Mouse (Mus musculus) gastrocnemius, adult 2 months (tissue): ENCODE results near the gene Lypd6b. TPM values are rescaled to one million over a fixed set of nuclear protein-coding genes. Genes with fewer than 3 reads are reported as not detected.

Source experiments
- DNase-seq: peaks from one replicate; pipeline ENCODE4 v3.0.0; 2022
- H3K27ac ChIP-seq: fragments of 200-600 bp; 2 replicates; pipeline ENCODE4 v1.8.1; 2022; ENCODE audit warnings: mild to moderate bottlenecking
- H3K4me3 ChIP-seq: fragments of 200-600 bp; 2 replicates; pipeline ENCODE4 v1.8.1; 2022; ENCODE audit warnings: mild to moderate bottlenecking, moderate library complexity
- CTCF ChIP-seq: fragments of 200-600 bp; IDR thresholded peaks from 2 replicates; pipeline ENCODE4 v1.8.1; 2022; ENCODE audit warnings: antibody characterized with exemption, mild to moderate bottlenecking, moderate library complexity
- intact Hi-C: fragments of 180-260 bp; cut with DNase I; formaldehyde crosslinking; loops from one replicate; pipeline ENCODE4 v1.15.1; 2025
- total RNA-seq, 2 experiments: library from RNA; stranded (reverse); gene quantifications; 2 replicates each; pipeline ENCODE4 v1.2.3; 2021

Lypd6b gene
- total RNA-seq, 2 experiments from 2014 or later: not detected

DNA sequence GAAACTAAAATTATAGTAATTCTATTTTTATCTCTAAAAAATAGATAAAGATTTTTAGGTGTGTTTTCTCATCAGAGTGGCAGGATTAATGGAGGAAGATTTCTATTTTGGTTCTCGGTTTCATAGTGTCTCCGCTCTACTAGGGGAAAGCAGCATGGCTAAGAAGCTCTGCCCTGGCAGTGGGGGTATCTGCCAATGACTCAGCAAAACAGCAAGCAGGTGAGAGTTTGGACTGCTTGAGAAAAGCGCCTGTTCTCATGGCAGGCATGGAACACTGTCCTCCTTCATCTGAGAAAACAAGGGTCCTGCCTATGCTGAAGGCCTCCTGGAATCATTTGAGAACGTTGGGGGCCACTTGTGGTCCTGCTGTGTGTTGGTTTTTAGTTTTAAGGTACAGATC is 12.3 kb upstream of the Lypd6b start:
- no peak for TF ChIP-seq CTCF
- no peak overlapping the region for H3K27ac ChIP-seq
- no peak overlapping the region for H3K4me3 ChIP-seq
- intact Hi-C loops: no loop called here
- DNase-seq: no peak

DNA sequence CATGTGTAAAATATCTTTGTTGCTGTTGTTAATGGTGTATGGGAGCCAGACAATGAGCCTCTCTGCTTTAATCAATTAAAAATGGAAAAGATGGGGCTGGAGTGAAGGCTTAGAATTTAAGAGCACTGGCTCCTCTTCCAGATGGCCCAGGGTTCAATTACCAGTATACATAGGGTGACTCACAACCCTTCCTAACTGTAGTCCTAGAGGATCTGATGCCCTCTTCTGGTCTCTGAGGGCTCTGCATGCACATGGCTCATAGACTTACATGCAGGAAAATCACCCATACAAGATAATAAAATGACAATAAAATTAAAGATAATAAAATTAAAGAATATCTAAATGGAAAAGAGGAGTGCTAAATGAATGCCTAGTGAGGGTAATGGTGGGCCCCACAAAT is 11.8 kb upstream of the Lypd6b start:
- no peak overlapping the region for H3K4me3 ChIP-seq
- intact Hi-C loops: no loop called here
- no peak for DNase-seq
- no peak overlapping the region for H3K27ac ChIP-seq
- peak; percentile 6; the same call in 1 of the 2 replicates for TF ChIP-seq CTCF

DNA sequence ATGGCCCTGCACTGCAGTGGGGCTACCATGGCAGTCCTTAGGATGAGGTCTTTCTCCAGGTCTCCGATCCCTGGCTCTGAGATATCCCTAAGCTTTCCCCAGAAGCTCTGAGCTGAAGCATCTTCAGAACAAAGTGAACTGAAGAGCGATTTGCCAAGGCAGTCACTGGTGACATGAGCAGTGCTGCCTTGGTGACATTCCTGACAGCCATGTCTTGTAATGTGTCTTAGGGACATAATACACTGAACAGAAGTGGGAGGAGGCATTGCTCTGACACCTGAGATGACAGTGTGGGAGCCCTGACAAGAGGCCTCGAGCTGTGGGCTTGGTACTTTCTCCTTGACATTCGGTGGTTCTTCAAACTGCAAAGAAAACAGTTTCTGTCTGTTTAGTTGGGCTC is 11.1 kb upstream of the Lypd6b start:
- H3K27ac ChIP-seq: no peak overlapping the region
- TF ChIP-seq CTCF: no peak
- no peak overlapping the region for H3K4me3 ChIP-seq
- no peak for DNase-seq
- intact Hi-C loops: no loop called here

DNA sequence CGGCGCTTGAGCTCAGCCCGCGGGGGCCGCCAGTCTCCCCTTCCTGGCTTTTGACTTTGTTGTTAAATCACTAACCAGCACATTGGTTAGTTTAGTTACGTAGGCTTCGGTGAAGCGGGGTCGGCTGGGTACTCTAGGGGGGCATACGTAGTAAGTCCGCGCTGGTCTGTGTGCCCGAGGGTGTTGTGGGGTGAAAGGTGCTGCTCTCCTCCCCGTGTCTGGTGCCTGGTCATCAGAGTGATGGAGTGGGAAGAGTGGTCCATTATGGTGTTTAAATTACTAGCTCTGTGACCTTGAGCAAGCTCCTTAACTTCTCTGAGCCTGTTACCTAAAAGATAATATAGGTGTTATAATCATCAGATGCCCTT is 547 bp downstream of the Lypd6b start:
- intact Hi-C loops: no loop called here
- no peak for TF ChIP-seq CTCF
- Histone ChIP-seq H3K27ac (no peak overlapping the region), H3K4me3 (peak overlapping the region; percentile 69)
- no peak for DNase-seq

DNA sequence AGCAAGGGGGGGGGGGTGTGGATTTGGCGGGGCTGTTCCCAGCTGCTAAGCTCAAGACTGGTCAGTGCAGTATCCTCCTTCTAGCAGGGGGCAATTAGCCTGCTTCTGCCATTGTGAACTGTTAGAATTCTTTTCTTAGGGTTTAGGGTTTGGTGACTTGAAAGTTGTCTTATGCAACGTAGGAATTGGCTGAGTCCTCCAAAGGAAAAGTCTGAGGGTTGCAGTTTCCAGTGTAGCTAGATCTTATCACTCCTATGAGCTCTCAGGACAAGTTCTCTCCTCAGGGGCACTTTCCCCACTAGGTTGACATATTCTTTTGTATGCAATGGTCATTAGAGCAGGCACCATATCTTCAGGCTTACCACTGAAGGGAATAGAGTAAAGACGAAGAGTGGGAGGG is 1.2 kb downstream of the Lypd6b start:
- DNase-seq: no peak
- no peak overlapping the region for H3K4me3 ChIP-seq
- no peak for TF ChIP-seq CTCF

DNA sequence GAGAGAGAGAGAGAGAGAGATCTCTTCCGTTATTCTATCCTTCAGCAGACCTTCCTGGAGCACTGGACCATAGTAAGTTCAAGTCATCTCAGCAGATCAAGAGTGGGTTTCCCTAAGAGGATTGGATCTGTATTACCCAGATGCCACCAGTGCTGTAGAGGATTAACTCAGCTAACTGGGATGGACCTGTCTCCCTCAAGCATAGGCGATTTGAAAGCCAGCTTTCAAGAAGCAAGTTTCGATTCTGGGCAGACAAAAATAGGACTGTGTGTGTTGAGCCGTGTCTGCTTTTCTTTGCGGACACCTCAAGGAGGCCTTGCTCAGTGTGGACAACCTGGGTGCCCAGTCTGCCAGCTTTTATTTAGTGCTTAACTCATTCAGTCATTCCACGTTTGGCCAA is 1.6 kb downstream of the Lypd6b start:
- no peak for TF ChIP-seq CTCF
- intact Hi-C loops: no loop called here
- no peak overlapping the region for H3K4me3 ChIP-seq
- no peak overlapping the region for H3K27ac ChIP-seq
- no peak for DNase-seq

More for the DNA sequence above, 1.2 kb downstream of the Lypd6b start:
- H3K27ac ChIP-seq: no peak overlapping the region
- intact Hi-C loops: no loop called here

DNA sequence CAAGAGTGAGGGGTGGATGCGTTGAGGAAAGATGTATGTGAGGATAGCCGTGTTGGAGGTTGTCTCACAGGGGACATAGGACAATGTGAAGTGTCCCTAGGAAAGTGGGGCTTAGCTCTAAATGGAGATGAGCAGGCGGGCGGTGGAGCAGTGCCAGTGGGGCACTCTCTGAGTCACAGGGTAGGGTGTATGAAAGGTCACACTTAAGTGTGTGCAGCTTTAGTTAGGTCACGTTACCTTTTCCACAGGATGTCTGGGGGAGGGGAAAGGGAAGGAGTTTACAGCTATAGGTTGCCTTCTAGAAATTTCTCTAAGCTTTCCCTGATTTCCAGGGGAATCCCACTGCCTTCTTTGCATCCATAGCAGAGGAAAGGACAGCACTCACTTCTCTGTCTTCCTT is 2.0 kb downstream of the Lypd6b start:
- DNase-seq: no peak
- Histone ChIP-seq H3K27ac (no peak overlapping the region), H3K4me3 (no peak overlapping the region)
- no peak for TF ChIP-seq CTCF
- intact Hi-C loops: no loop called here

DNA sequence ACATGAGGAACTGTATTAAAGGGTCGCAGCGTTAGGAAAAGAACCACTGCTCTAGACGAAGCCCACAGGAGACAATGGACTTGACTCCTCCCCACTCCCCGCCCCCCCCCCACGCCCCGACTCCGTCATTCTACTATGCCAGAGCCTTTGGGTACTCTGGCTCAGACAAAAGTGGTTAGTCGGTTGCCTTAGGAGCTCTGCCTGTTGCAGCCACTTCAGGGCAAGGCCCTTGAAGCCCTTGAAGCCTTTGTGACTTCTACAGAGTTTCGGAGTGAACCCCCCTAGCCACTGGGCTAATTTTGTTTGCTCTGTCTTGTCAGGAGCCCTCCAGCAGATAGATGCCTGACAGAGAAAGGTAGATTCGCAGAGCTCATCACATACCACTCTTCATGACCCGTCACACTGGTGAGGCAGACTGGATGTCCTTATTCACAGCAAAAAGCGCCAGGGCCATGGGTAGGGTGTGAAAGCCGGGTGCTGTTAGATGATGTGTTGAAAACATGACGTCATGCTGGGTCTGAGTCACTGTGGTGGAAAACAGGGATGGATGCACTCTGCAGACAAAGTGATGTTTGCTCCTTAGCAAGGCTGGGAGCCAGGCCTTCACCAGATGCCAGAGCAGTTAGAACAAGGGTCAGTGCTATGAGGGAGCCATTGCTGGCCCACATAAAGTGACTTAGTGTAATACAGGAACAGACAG is 10.1 kb downstream of the Lypd6b start:
- Histone ChIP-seq H3K27ac (no peak overlapping the region), H3K4me3 (no peak overlapping the region)
- intact Hi-C loops: no loop called here
- TF ChIP-seq CTCF: no peak
- no peak for DNase-seq

DNA sequence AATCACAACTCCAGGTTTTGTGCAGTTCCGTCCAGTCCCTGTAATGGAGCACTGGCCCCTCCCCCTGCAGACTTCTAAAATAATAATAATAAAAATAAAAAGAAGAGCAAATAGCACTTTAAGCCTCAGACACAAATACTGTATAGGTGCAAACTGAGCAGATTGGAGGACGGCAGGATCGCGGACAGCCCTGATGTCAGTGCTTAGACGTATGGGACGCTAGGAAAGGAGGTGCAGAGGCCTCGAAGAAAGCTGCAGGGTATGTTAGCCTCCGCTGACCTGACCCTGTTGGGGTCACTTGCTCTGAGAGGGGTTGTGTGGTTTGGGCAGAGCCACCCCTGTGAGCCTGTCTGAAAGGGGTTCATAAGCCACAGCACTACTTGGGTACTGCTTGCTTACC is 17.0 kb downstream of the Lypd6b start:
- intact Hi-C loops: no loop called here
- Histone ChIP-seq H3K27ac (no peak overlapping the region), H3K4me3 (no peak overlapping the region)
- no peak for DNase-seq
- TF ChIP-seq CTCF: no peak

DNA sequence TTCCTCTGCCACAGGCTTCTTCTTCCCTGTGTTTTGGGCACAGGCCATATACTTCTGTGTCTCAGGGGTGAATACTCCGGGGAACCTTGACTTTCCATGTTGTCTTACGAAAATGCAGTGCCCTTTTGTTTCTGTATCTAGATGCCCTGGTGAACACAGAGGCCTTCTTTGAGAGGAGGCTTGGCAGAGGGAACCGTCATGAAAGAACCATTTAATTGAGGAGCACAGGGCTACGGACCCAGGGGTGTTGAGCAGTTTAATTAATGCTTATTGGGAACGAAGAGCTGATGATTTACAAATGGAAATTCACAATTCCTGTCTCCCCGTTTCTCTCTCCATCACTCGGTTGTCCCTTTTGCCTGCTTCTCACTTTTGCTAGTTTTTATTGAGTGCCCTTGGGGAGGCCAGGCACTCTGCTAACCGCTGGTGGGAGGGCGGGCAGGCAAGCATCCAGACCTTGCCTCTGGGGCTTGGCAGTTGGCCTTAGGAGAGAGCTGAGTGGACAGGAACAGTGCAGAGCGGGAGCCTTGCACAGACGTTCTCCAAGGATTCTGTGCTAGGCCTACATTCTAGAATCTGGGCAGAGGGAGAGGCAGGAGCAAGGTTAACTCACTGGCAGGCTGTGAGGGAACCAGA is 18.4 kb downstream of the Lypd6b start:
- no peak for TF ChIP-seq CTCF
- intact Hi-C loops: no loop called here
- Histone ChIP-seq H3K4me3 (no peak overlapping the region), H3K27ac (no peak overlapping the region)
- no peak for DNase-seq

DNA sequence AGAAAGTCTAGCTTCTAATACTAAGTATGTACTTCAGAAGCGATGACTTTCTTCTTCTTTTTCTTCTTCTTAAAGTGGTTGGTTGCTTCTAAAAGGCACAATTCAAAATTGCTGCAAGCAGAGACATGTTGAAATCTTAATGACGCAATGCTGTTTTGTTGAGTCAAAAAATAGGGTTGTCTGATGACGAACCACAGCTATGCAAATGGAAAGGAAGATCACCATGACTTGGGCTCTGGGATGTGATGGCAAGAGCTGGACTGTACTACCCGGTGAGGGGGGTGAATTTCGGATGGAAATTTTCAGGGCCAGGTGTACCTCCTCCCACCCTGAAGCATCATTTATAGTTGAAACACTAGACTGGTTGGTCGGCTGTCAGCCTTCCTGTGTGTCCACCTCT is 22.0 kb downstream of the Lypd6b start:
- DNase-seq: no peak
- Histone ChIP-seq H3K4me3 (no peak overlapping the region), H3K27ac (no peak overlapping the region)
- no peak for TF ChIP-seq CTCF
- intact Hi-C loops: no loop called here

DNA sequence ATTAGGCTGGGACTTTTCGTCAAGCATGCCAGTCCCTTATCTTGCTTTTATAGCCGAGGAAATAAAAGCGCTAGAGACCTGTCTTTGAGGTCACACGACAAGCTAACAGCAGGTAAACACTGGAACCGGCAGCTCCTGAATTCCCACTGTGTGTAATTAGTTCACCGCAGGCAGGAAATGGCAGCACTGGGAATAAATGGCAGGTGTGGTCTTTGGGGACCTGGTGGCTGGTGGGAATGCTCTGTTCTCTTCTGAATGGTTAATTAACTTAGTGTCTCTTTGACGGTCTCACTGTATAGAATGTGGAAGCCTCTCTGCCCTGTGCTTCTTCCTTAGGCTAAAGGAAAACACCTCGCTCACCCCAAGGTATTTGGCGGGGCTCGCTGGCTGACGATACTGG is 23.9 kb downstream of the Lypd6b start:
- no peak for TF ChIP-seq CTCF
- Histone ChIP-seq H3K4me3 (no peak overlapping the region), H3K27ac (no peak overlapping the region)
- intact Hi-C loops: no loop called here
- DNase-seq: no peak

DNA sequence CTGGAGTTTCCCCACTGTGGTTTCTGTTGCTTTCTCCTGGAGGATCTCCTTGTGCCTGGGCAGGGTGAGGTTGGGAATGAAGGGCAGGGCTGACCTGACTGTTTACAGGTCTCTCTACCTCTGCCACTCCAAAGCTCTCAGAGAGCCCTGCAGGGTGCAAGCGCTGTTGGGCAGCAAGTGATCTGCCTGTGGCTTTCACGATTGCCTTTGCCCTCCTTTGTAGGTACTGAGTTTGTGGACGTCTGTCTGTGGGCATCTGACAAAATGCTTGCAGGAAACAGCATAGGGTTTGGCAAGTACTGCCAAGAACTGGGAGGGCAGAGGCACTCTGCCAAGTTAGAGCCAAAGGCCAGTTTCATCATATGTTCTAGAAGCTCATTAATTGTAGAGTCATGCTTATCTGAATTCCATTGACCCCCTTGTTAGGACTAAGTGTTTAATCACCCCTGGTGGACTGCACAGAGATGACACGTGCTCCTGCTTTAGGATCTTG is 24.4 kb downstream of the Lypd6b start:
- no peak overlapping the region for H3K27ac ChIP-seq
- intact Hi-C loops: no loop called here
- no peak for TF ChIP-seq CTCF
- DNase-seq: no peak
- no peak overlapping the region for H3K4me3 ChIP-seq

DNA sequence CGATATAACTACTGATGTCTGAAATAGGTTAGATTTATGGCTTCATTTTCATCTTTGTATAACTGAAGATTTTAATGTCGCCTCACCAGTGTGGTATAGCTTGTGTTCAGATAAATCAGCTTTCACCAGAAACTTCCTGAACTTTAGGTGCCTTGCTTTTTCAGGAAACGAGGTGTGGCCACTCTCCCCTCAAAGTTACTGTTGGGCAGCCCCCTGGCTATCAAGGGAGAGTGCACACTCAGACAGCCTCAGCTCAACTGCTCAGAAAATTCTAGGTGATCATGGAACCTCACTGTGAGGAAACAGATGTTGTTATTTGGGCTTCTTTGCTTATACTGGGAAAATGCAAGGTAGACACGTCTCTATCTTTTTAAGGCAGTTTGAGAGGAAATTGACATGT is 25.7 kb downstream of the Lypd6b start:
- TF ChIP-seq CTCF: no peak
- intact Hi-C loops: no loop called here
- no peak for DNase-seq
- no peak overlapping the region for H3K4me3 ChIP-seq
- H3K27ac ChIP-seq: no peak overlapping the region
